Mouse (Mus musculus): ENCODE data around the gene Cars2. TPM values are rescaled to one million over a fixed set of nuclear protein-coding genes. Genes with fewer than 3 reads are reported as not detected.
A peak's percentile ranks its signal among the peaks of the same experiment; 100 is the strongest.
"Not testable (repeated sequence)": the region's sequence is repeated elsewhere in the genome, so short reads cannot be mapped to it uniquely, and the experiment has no call there.

Cars2 gene
- total RNA-seq, 2 experiments from 2014 or later, result 21.7 to 24.3 TPM

- peak in 1 of 2 experiments; percentile 35 for DNase-seq (ENCODE audit: extremely low spot score in 1 of 2, low spot score in 1 of 2)
These were observed 6.8 kb upstream of the Cars2 start for GRCm38 (mm10) chr8:11557424-11557767.

GRCm38 (mm10) chr8:11556691-11557423 is 6.3 kb upstream of the Cars2 start:
- peak; percentile 22 to 55 for DNase-seq (ENCODE audit: extremely low spot score in 1 of 2, low spot score in 1 of 2)

- DNase-seq (ENCODE audit: extremely low spot score in 1 of 2, low spot score in 1 of 2), result peak; percentile 92 to 97
These were observed 5.4 kb upstream of the Cars2 start for GRCm38 (mm10) chr8:11555720-11556591.

GRCm38 (mm10) chr8:11554799-11555719 is 4.5 kb upstream of the Cars2 start, which contains the start of gene Ing1:
Gene Ing1 (plus strand): TSS chr8:11555571.
- DNase-seq (ENCODE audit: extremely low spot score in 1 of 2, low spot score in 1 of 2), result peak; percentile 84 to 90

GRCm38 (mm10) chr8:11552390-11552789 is 1.8 kb upstream of the Cars2 start:
- no peak for DNase-seq (ENCODE audit: extremely low spot score in 1 of 2, low spot score in 1 of 2)

GRCm38 (mm10) chr8:11551497-11551896 is 914 bp upstream of the Cars2 start:
- not testable (repeated sequence) for DNase-seq (ENCODE audit: extremely low spot score in 1 of 2, low spot score in 1 of 2)

- DNase-seq (ENCODE audit: extremely low spot score in 1 of 2, low spot score in 1 of 2), result peak; percentile 23 to 40
These were observed 877 bp downstream of the Cars2 start for GRCm38 (mm10) chr8:11549706-11550105.

- no peak for DNase-seq (ENCODE audit: extremely low spot score in 1 of 2, low spot score in 1 of 2)
These were observed 3.5 kb downstream of the Cars2 start for GRCm38 (mm10) chr8:11547063-11547462.

GRCm38 (mm10) chr8:11544386-11544785 is 6.2 kb downstream of the Cars2 start:
- peak in 1 of 2 experiments; percentile 65 for DNase-seq (ENCODE audit: extremely low spot score in 1 of 2, low spot score in 1 of 2)

- DNase-seq (ENCODE audit: extremely low spot score in 1 of 2, low spot score in 1 of 2), result no peak
These were observed 7.7 kb downstream of the Cars2 start for GRCm38 (mm10) chr8:11542866-11543265.

- DNase-seq (ENCODE audit: extremely low spot score in 1 of 2, low spot score in 1 of 2), result no peak
These were observed 8.6 kb downstream of the Cars2 start for GRCm38 (mm10) chr8:11542031-11542430.

- no peak for DNase-seq (ENCODE audit: extremely low spot score in 1 of 2, low spot score in 1 of 2)
These were observed 10.4 kb downstream of the Cars2 start for GRCm38 (mm10) chr8:11540182-11540581.

GRCm38 (mm10) chr8:11539049-11539448 is 11.5 kb downstream of the Cars2 start:
- no peak for DNase-seq (ENCODE audit: extremely low spot score in 1 of 2, low spot score in 1 of 2)

GRCm38 (mm10) chr8:11534494-11534893 is 16.1 kb downstream of the Cars2 start:
- no peak for DNase-seq (ENCODE audit: extremely low spot score in 1 of 2, low spot score in 1 of 2)

GRCm38 (mm10) chr8:11530849-11531248 is 19.7 kb downstream of the Cars2 start:
- DNase-seq (ENCODE audit: extremely low spot score in 1 of 2, low spot score in 1 of 2), result no peak

GRCm38 (mm10) chr8:11530155-11530770 is 20.3 kb downstream of the Cars2 start:
- no peak for DNase-seq (ENCODE audit: extremely low spot score in 1 of 2, low spot score in 1 of 2)

GRCm38 (mm10) chr8:11523331-11523730 is 27.3 kb downstream of the Cars2 start:
- no peak for DNase-seq (ENCODE audit: extremely low spot score in 1 of 2, low spot score in 1 of 2)

- DNase-seq (ENCODE audit: extremely low spot score in 1 of 2, low spot score in 1 of 2), result no peak
These were observed 31.9 kb downstream of the Cars2 start for GRCm38 (mm10) chr8:11518676-11519075.

- no peak for DNase-seq (ENCODE audit: extremely low spot score in 1 of 2, low spot score in 1 of 2)
These were observed 32.6 kb downstream of the Cars2 start for GRCm38 (mm10) chr8:11518056-11518396.
